Mouse (Mus musculus) embryonic facial prominence, embryonic 14.5 days (tissue): ENCODE data around the gene Shank2. TPM values are rescaled to one million over a fixed set of nuclear protein-coding genes. Genes with fewer than 3 reads are reported as not detected.

ENCODE experiments used
- ATAC-seq: fragments of 200-750 bp; cut with Nextera tagmentation; 2 replicates; pipeline ENCODE4 v1.8.0; 2017; ENCODE audit warnings: low read depth, moderate number of reproducible peaks, moderate TSS enrichment
- DNase-seq: peaks from one replicate; pipeline ENCODE4 v3.0.0-alpha.2; 2015; ENCODE audit warnings: low spot score
- H3K27ac ChIP-seq: fragments of 300-500 bp; sonication (generic); replicated peaks from 2 replicates; pipeline ENCODE4 v1.5.1; 2014; ENCODE audit warnings: low read depth, mild to moderate bottlenecking, low read length, moderate library complexity
- H3K27me3 ChIP-seq: fragments of 300-500 bp; sonication (generic); replicated peaks from 2 replicates; pipeline ENCODE4 v1.6.1; 2014; ENCODE audit warnings: low read length; ENCODE audit not compliant: control insufficient read depth, insufficient read depth
- H3K36me3 ChIP-seq: fragments of 300-500 bp; sonication (generic); 2 replicates; pipeline ENCODE4 v1.6.1; 2014; ENCODE audit warnings: low read length, mixed read lengths; ENCODE audit not compliant: control insufficient read depth, insufficient read depth
- H3K4me1 ChIP-seq: fragments of 300-500 bp; sonication (generic); 2 replicates; pipeline ENCODE4 v1.6.1; 2014; ENCODE audit warnings: antibody characterized with exemption, low read length; ENCODE audit not compliant: control insufficient read depth, insufficient read depth
- H3K4me2 ChIP-seq: fragments of 300-500 bp; sonication (generic); 2 replicates; pipeline ENCODE4 v1.6.1; 2014; ENCODE audit warnings: low read depth, mild to moderate bottlenecking, low read length, moderate library complexity, mixed read lengths
- H3K4me3 ChIP-seq: fragments of 300-500 bp; sonication (generic); 2 replicates; pipeline ENCODE4 v1.5.1; 2014; ENCODE audit warnings: low read depth, mild to moderate bottlenecking, low read length
- H3K9ac ChIP-seq: fragments of 300-500 bp; sonication (generic); 2 replicates; pipeline ENCODE4 v1.6.1; 2014; ENCODE audit warnings: low read depth, mild to moderate bottlenecking, low read length, moderate library complexity, mixed read lengths
- H3K9me3 ChIP-seq: fragments of 300-500 bp; sonication (generic); 2 replicates; pipeline ENCODE4 v1.6.1; 2016; ENCODE audit warnings: low read length; ENCODE audit not compliant: control insufficient read depth
- WGBS: fragments of 180-500 bp; shearing (Covaris S2); extraction: QIAGEN DNeasy Blood & Tissue Kit; methylation state at CpG from one replicate; pipeline ENCODE4 v1.1.7; 2014; 5-methylcytosine and 5-hydroxymethylcytosine counted together
- polyA plus RNA-seq: library from polyadenylated mRNA; unstranded; fragments of >200 nt; fragmentation: Nextera tagmentation; extraction: Ambion mirVana; gene quantifications from 2 replicates; pipeline ENCODE4 v1.2.1, GENCODE M21; 2014

Gene Shank2
- polyA plus RNA-seq, 1 experiment from 2014 or later, result 0.72 TPM

DNA sequence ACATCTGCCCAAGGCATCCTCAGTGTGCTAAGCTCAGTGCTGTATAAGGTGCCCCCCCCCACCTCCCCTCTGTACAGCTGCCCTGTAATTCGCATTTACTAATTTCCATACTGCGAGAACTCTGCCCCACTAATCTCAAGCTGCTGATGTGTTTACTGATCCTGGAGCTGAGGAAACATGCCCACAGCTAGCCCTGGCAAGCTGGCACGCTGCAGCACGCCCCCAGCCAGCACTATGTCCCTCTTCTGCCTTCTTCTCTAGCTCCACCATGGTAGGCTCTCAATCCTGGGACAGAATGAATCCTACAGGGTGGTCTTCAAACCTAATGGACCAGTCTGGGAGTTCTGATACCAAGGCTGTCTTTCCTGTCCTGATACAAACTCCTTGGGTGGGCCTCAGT, 267.1 kb downstream of the Shank2 start:
- 68% methylated on average over 4 of the region's 4 CpGs for WGBS
- no peak for DNase-seq
- Histone ChIP-seq H3K9ac (no peak overlapping the region), H3K4me3 (no peak overlapping the region), H3K4me1 (no peaks in the 10 kb centered on the region), H3K27me3 (no peaks in the 10 kb centered on the region), H3K27ac (no peak overlapping the region), H3K4me2 (no peak overlapping the region), H3K9me3 (no peaks in the 10 kb centered on the region), H3K36me3 (no peaks in the 10 kb centered on the region)
- ATAC-seq, result no peak

DNA sequence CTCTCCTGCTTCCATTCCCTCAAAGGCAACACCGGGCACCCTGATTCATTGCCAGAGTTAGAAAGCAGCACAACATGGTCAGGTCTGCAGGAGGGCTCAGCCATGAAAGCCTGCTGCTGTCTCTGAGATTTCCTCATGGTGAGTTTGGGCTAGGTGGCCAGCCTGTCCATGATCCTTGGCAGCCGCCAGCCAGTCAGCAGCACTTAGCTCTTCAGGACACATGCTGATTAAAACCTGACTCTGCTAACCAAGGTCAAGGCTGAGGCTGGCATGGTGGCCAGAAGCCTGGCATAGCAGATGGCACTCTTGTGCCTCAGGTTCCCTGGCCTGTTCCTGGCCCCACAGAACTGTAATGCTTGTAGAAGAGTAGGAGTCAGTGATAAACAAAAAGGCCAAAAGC, 269.3 kb downstream of the Shank2 start:
- DNase-seq (no peak), ATAC-seq (no peak)
- H3K4me3 ChIP-seq, result no peak overlapping the region
- H3K27me3 ChIP-seq, result no peaks in the 10 kb centered on the region
- H3K4me2 ChIP-seq, result no peak overlapping the region
- H3K4me1 ChIP-seq, result no peaks in the 10 kb centered on the region
- H3K36me3 ChIP-seq, result no peaks in the 10 kb centered on the region
- H3K27ac ChIP-seq, result no peak overlapping the region
- H3K9me3 ChIP-seq, result no peaks in the 10 kb centered on the region
- no peak overlapping the region for H3K9ac ChIP-seq
- WGBS, result 79% methylated on average over 2 of the region's 2 CpGs

DNA sequence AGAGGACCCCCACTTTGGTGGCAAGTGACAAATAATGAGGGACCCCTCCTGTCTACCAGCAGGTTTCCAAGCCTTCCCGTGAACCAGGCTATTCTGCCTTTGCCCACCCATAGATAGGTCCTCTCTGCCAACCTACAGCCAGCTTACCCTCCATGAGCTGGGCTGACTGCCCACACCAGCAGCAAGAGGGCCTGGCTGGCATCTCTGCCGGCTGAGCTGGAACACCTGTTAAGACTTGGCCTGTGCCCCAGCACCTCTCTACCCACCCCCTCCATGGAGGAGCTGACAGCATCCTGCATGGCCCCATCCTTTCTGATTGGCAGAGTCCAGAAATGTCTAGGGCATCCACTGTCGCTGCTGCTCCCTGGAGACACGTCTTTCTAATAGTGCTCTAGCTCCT, 277.0 kb downstream of the Shank2 start:
- Histone ChIP-seq H3K36me3 (no peaks in the 10 kb centered on the region), H3K4me3 (no peak overlapping the region), H3K4me1 (0 out of 2 replicates have a peak, but pooled peaks cover 3% of the 10 kb centered on the region), H3K27ac (no peak overlapping the region), H3K9ac (no peak overlapping the region), H3K4me2 (no peak overlapping the region), H3K27me3 (no peaks in the 10 kb centered on the region), H3K9me3 (no peaks in the 10 kb centered on the region)
- ATAC-seq, result no peak
- 73% methylated on average over 4 of the region's 4 CpGs for WGBS
- DNase-seq, result no peak

DNA sequence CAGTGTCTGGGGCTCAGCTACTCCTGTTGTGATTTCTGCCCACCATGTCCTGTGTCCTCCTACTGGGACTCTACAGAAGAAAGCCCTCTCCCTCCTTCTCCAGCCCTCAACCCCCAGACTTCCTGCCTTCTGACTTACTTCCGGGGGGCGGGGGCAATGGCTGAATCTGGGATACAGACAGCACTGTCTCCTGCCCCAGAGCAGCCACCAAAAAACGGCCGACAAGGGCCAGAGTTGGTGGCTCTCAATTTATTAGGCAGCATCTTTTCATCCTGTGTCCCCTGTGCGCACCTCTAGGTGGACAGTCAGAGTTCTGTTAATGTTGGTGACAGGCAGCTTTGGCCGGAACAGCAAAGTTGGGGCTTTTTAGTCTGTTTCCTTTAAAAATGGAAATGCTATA, 282.0 kb downstream of the Shank2 start:
- no peak for ATAC-seq
- no peaks in the 10 kb centered on the region for H3K27me3 ChIP-seq
- 0 out of 2 replicates have a peak, but pooled peaks cover 3% of the 10 kb centered on the region for H3K4me1 ChIP-seq
- H3K36me3 ChIP-seq, result no peaks in the 10 kb centered on the region
- peak; percentile 13 for DNase-seq
- H3K4me3 ChIP-seq, result peak overlapping the region; percentile 47
- H3K4me2 ChIP-seq, result peak overlapping the region; percentile 85
- 11% methylated on average over 6 of the region's 6 CpGs for WGBS
- H3K27ac ChIP-seq, result peak overlapping the region; percentile 71
- H3K9me3 ChIP-seq, result no peaks in the 10 kb centered on the region
- H3K9ac ChIP-seq, result peak overlapping the region; percentile 59

DNA sequence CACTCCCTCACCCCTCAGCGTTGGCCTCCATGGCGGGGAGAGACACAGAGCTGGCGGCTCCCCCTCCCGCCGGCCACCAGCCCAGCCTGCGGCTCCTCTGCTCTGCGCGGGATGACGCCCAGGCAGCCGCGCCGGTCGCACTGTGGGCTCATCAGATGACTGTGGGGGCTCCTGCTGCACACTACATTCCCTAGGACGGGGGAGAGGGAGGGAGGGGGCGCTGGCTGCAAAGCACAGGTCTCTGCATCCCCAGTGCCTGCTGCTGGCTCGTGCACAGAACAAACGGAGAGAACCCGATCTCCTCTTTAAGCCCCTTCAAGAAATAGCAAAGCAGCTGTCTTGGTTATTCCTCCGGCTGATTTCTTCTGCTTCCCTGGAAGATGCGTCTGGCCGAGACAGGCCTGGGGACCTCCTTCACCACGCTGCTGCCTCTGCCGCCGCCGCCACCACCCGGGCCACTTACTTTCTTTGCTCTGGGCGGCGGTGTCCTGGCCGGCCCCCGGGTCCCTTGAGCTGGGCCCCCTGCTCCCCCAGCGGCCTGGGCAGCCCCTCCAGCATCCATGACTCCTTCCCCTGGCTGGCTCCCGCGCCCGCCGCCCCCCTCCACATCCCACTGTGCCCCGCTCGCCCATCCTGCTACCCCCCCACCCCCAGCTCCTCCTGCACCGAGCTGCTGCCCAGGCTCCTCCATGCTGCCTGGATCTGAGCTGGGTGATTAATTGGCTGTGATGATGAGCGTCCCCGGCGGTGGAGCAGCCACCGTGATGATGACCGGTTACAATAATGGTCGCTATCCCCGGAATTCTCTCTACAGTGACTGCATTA, 282.7 kb downstream of the Shank2 start:
- ATAC-seq (peak; percentile 92), DNase-seq (peak; percentile 78)
- WGBS, result under 1% methylated on average over 26 of the region's 45 CpGs
- Histone ChIP-seq H3K9me3 (no peaks in the 10 kb centered on the region), H3K27ac (peak overlapping the region; percentile 71), H3K4me3 (peak overlapping the region; percentile 47), H3K9ac (peak overlapping the region; percentile 59), H3K4me1 (0 out of 2 replicates have a peak, but pooled peaks cover 3% of the 10 kb centered on the region), H3K36me3 (no peaks in the 10 kb centered on the region), H3K4me2 (peak overlapping the region; percentile 85), H3K27me3 (no peaks in the 10 kb centered on the region)

DNA sequence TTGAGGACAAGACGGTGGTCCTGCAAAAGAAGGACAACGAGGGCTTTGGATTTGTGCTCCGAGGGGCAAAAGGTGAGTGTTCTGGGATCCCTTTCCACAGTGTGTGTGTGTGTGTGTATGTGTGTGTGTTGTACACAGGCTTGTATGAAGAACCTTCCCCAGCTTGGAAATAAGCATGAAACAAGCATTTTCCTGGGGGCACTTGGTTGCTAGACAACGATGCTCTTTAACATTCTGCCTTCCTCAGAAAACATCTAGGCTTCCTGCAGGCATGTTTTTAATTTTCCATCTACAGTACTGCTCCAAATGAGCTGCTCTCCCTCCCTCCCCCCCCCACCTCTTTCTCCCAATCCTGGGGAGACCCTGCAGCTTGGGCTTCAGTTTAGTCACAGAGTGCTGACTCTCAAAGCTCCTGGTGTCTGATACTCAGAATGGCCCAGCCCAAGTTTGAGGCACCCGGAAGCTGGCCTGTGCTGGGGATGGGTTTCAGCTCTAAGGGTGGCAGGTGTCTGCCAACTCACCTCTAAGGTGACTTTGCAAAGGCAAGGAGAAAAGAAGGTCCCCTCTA, 283.4 kb downstream of the Shank2 start:
- 0 out of 2 replicates have a peak, but pooled peaks cover 3% of the 10 kb centered on the region for H3K4me1 ChIP-seq
- H3K4me3 ChIP-seq, result peak overlapping the region; percentile 47
- H3K27ac ChIP-seq, result peak overlapping the region; percentile 71
- ATAC-seq (peak; percentile 23; the same call in 1 of the 2 replicates), DNase-seq (peak; percentile 48)
- no peaks in the 10 kb centered on the region for H3K27me3 ChIP-seq
- H3K9me3 ChIP-seq, result no peaks in the 10 kb centered on the region
- 13% methylated on average over 5 of the region's 5 CpGs for WGBS
- H3K4me2 ChIP-seq, result peak overlapping the region; percentile 85
- H3K9ac ChIP-seq, result peak overlapping the region; percentile 59
- no peaks in the 10 kb centered on the region for H3K36me3 ChIP-seq

DNA sequence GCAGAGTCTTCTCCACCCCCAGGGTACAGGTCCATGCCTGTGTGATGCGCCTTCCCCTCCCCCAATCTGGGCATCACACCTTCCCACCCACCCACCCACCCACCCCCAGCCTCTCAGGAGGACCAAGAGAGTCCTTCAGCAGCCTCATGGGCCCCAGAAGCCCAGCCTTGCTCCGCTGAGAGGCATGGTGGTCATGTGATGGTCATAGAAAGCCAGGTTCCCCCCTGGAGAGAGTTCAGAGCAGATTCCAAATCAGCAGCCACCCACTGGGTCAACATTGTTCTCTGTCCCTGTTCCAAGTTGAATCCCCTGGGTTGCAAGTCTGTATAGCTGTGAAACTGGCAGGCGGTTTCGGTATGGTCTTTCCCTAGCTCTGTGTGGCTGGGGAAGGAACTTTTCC, 284.2 kb downstream of the Shank2 start:
- no peak overlapping the region for H3K4me2 ChIP-seq
- no peaks in the 10 kb centered on the region for H3K9me3 ChIP-seq
- DNase-seq (no peak), ATAC-seq (no peak)
- no peak overlapping the region for H3K9ac ChIP-seq
- no peak overlapping the region for H3K4me3 ChIP-seq
- no peaks in the 10 kb centered on the region for H3K27me3 ChIP-seq
- 73% methylated on average over 4 of the region's 4 CpGs for WGBS
- no peaks in the 10 kb centered on the region for H3K36me3 ChIP-seq
- H3K27ac ChIP-seq, result no peak overlapping the region
- 0 out of 2 replicates have a peak, but pooled peaks cover 3% of the 10 kb centered on the region for H3K4me1 ChIP-seq

DNA sequence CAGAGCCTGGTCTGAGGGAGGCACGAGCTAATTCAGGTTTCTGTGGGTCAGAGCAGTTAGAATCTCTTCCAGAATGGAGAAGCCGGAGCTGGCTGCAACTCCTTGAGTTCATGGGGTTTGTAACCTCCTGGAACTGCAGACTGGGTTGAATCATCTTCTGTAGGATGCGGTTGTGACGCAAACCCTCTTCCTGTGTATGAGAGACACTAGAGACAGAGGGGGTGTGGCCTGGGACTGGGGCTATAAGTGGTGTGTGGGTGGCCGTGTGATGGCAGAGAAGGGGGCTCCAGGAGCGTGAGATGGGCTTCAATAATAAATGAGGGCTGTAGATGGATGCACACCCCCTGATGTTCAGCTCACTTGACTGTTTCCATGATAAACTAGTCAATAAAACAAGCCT, 286.3 kb downstream of the Shank2 start:
- H3K4me1 ChIP-seq, result 0 out of 2 replicates have a peak, but pooled peaks cover 3% of the 10 kb centered on the region
- DNase-seq (no peak), ATAC-seq (no peak)
- H3K4me2 ChIP-seq, result no peak overlapping the region
- H3K4me3 ChIP-seq, result no peak overlapping the region
- H3K27me3 ChIP-seq, result no peaks in the 10 kb centered on the region
- H3K36me3 ChIP-seq, result no peaks in the 10 kb centered on the region
- no peak overlapping the region for H3K27ac ChIP-seq
- WGBS, result 72% methylated on average over 6 of the region's 6 CpGs
- no peaks in the 10 kb centered on the region for H3K9me3 ChIP-seq
- H3K9ac ChIP-seq, result no peak overlapping the region
